Mouse (Mus musculus): ENCODE measurements around the gene Atp2a2. TPM values are rescaled to one million over a fixed set of nuclear protein-coding genes. Genes with fewer than 3 reads are reported as not detected.

Atp2a2 gene
- polyA plus RNA-seq, 1 experiment = 60.1 TPM

DNA sequence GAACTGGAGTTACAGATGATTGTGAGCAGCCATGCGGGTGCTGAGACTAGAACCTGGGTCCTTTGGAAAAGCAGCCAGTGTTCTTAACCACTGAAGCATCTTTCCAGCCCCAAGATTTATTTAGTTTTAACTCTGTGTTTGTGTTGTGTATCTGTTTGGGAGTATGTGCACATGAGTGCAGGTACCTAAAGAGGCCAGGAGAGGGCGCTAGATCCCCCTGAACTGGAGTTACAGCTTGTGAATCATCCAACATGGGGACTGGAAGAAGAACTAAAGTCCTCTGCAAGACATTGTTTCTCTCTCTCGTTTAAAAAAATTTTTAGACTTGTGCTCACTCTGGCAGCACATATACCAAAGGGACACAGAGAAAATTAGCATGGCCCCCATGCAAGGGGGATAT is 4.4 kb upstream of the Atp2a2 start:
- Histone ChIP-seq H3K36me3 (ENCODE audit: control insufficient read depth, insufficient read depth, low read length) (no peaks in the 10 kb centered on the region), H3K27me3 (ENCODE audit: control insufficient read depth, insufficient read depth, low read length) (no peaks in the 10 kb centered on the region), H3K27ac (ENCODE audit: insufficient read depth, low read depth, low read length) (no peak overlapping the region), H3K4me1 (ENCODE audit: control insufficient read depth, insufficient read depth, insufficient read length, low read length) (peaks cover 3% of the 10 kb centered on the region; the same call in 1 of the 2 replicates), H3K4me3 (ENCODE audit: low read depth, low read length) (no peak overlapping the region)
- TF ChIP-seq CTCF (IDR thresholded peaks at IDR 0.05; ENCODE audit: extremely low read depth, insufficient read length, insufficient replicate concordance, low read depth, low read length) (no peak), POLR2A (IDR thresholded peaks at IDR 0.05; ENCODE audit: low read depth, low read length) (no peak)
- WGBS = 92% methylated on average over 3 of the region's 3 CpGs

DNA sequence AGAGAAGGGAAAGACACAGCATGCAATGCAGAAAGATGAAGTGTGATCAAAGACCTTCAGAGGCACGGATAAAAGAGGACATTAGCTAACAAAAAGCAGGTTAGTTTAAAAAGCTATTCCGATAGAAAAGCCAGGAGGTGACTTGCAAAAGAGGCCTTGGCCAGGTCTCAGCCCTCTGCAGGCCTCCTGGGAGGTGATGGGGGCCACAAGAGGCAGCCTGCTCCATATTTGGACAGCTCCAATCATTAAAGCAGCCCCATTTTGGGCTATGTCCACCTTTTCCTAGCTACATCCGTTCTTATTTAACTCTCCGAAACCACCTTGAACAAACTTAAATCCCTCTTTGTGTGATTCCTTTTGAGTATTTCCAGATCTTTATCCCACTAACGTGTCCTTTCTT is 3.5 kb upstream of the Atp2a2 start:
- no peak for TF ChIP-seq CTCF (IDR thresholded peaks at IDR 0.05; ENCODE audit: extremely low read depth, insufficient read length, insufficient replicate concordance, low read depth, low read length)
- TF ChIP-seq POLR2A (IDR thresholded peaks at IDR 0.05; ENCODE audit: low read depth, low read length) = no peak
- no peak overlapping the region for H3K4me3 ChIP-seq (ENCODE audit: low read depth, low read length)
- no peaks in the 10 kb centered on the region for H3K27me3 ChIP-seq (ENCODE audit: control insufficient read depth, insufficient read depth, low read length)
- no peaks in the 10 kb centered on the region for H3K36me3 ChIP-seq (ENCODE audit: control insufficient read depth, insufficient read depth, low read length)
- WGBS = 90% methylated on average over 5 of the region's 5 CpGs
- H3K27ac ChIP-seq (ENCODE audit: insufficient read depth, low read depth, low read length) = no peak overlapping the region
- H3K4me1 ChIP-seq (ENCODE audit: control insufficient read depth, insufficient read depth, insufficient read length, low read length) = no peaks in the 10 kb centered on the region; the same call in 1 of the 2 replicates

DNA sequence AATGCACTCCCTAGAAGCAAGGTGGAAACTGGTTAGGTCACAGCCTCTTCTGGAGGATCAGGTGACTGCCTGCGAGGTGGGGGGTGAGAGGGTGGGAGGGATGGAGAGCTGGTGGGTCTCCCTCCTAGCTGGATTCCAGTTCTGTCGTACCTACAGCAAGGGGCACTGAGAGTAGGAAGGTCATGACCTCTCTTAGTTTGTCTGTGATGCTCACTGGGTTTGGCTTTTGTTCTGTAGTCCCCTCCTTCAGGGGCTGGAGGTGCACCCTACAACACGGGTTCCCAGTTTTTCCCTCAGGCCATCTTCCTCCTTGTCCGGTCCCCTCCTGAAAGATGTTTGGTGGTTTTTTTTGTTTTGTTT is 1.7 kb upstream of the Atp2a2 start:
- Histone ChIP-seq H3K27me3 (ENCODE audit: control insufficient read depth, insufficient read depth, low read length) (no peaks in the 10 kb centered on the region), H3K27ac (ENCODE audit: insufficient read depth, low read depth, low read length) (no peak overlapping the region), H3K4me3 (ENCODE audit: low read depth, low read length) (no peak overlapping the region), H3K36me3 (ENCODE audit: control insufficient read depth, insufficient read depth, low read length) (no peaks in the 10 kb centered on the region; the same call in 1 of the 2 replicates), H3K4me1 (ENCODE audit: control insufficient read depth, insufficient read depth, insufficient read length, low read length) (no peaks in the 10 kb centered on the region; the same call in 1 of the 2 replicates)
- no peak for TF ChIP-seq CTCF (IDR thresholded peaks at IDR 0.05; ENCODE audit: extremely low read depth, insufficient read length, insufficient replicate concordance, low read depth, low read length)
- no peak for TF ChIP-seq POLR2A (IDR thresholded peaks at IDR 0.05; ENCODE audit: low read depth, low read length)
- WGBS = 84% methylated on average over 4 of the region's 4 CpGs

DNA sequence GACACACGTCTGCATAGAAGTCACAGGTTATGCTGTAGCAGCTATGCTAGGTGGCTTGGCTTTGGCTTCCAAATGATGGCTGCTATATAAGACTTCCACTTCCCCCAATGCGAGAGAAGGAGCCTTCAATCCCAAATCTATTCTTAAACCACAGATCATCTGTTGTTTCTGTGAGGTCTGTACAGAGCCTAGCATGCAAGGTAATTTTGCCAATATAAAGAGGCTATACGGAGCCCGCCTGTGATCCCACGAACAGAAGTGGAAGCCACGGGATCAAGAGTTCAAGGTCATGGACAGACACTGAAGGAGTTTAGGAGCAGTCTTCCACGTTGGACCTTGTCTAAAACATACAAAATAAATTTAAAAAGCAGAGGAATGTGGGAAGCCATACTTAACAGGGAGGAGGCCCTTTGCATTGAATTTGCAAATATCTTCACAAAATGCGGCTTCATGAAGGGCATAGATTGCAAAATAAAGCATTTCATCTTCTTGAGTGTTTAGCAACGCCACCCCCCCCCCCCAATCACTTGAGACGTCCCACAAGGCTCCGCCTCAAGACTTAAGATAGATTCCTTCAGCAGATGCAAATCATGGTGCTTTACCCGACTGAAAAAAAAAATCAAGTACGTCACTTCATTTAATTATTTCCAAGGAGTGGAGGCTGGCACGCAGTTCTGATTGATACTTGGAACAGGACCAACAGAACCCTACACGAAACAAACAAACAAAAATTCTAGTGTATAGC is 1.2 kb upstream of the Atp2a2 start:
- 56% methylated on average over 15 of the region's 15 CpGs for WGBS
- H3K27me3 ChIP-seq (ENCODE audit: control insufficient read depth, insufficient read depth, low read length) = no peaks in the 10 kb centered on the region
- peaks cover 2% of the 10 kb centered on the region for H3K36me3 ChIP-seq (ENCODE audit: control insufficient read depth, insufficient read depth, low read length)
- peak overlapping the region; percentile 99 for H3K4me3 ChIP-seq (ENCODE audit: low read depth, low read length)
- no peaks in the 10 kb centered on the region; the same call in 1 of the 2 replicates for H3K4me1 ChIP-seq (ENCODE audit: control insufficient read depth, insufficient read depth, insufficient read length, low read length)
- TF ChIP-seq POLR2A (IDR thresholded peaks at IDR 0.05; ENCODE audit: low read depth, low read length) = no peak
- TF ChIP-seq CTCF (IDR thresholded peaks at IDR 0.05; ENCODE audit: extremely low read depth, insufficient read length, insufficient replicate concordance, low read depth, low read length) = no peak
- H3K27ac ChIP-seq (ENCODE audit: insufficient read depth, low read depth, low read length) = peak overlapping the region; percentile 80

DNA sequence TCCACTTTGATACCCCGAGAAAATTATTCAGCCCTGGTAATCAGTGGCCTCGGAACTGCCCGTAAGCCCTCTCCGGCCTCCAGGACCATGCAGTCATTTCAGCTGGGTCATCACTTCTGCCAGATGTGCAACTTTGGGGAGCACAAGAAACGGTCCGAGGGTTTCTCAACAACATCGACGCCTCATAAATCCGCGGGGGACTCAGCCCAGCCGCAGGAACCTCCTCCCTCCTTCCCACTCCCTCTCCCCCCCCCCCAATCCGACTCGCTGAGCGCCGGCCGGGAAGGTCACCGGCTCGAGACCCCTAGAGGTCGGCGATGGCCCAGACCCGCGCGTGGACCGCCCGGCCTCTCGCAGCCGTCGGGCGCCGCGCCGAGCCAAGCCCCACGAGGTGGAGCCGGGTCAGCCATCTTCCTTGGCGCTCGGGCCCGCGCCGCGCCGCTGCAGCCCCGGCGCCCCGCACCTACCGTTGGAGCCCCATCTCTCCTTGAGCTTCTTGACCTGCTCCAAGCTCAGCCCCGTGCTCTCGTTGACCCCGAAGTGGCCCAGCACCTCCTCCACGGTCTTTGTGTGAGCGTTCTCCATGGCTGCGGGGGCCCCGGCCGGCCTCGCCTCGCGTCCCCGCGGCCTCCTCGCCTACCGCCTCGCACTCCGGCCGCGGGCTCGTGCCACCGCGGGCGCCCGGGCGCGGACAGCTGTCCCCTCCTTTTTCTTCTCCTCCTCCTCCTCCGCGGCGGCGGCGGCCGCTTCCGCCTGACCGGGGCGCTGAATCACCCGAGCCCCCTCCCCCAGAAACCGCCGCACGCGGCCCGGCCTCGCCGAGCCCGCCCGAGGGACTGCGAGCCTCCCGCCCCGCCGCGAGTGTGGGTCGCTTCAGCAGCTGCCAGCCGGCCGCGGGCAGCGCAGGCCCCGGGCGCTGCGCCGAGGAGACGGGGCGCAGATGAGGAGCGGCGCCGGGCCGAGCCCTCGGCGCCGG is 636 bp downstream of the Atp2a2 start:
- H3K27me3 ChIP-seq (ENCODE audit: control insufficient read depth, insufficient read depth, low read length) = no peaks in the 10 kb centered on the region
- WGBS = under 1% methylated on average over 111 of the region's 113 CpGs
- TF ChIP-seq POLR2A (IDR thresholded peaks at IDR 0.05; ENCODE audit: low read depth, low read length) (no peak; the same call in 1 of the 2 replicates), CTCF (IDR thresholded peaks at IDR 0.05; ENCODE audit: extremely low read depth, insufficient read length, insufficient replicate concordance, low read depth, low read length) (no peak)
- H3K27ac ChIP-seq (ENCODE audit: insufficient read depth, low read depth, low read length) = peak overlapping the region; percentile 71
- H3K36me3 ChIP-seq (ENCODE audit: control insufficient read depth, insufficient read depth, low read length) = peaks cover 15% of the 10 kb centered on the region
- H3K4me3 ChIP-seq (ENCODE audit: low read depth, low read length) = peak overlapping the region; percentile 69
- no peaks in the 10 kb centered on the region; the same call in 1 of the 2 replicates for H3K4me1 ChIP-seq (ENCODE audit: control insufficient read depth, insufficient read depth, insufficient read length, low read length)

DNA sequence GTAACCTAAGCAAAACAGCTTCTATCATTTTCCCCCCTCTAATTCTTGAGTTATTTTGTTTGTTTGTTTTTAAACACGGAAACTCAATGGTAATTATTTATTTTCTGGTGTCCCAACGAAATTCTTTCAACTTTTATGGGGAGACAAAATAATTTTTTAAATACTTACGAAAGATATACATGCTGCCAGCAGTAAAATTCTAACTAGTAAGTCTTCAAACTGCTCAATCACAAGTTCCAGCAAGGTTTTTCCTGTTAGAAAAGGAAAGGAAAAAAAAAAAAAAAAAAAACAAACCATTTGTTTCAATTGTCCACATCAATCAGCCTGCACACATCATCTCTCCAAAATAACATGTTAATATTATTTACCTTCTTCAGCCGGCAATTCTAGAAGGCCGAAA is 1.5 kb downstream of the Atp2a2 start:
- Histone ChIP-seq H3K4me1 (ENCODE audit: control insufficient read depth, insufficient read depth, insufficient read length, low read length) (peaks cover 2% of the 10 kb centered on the region; the same call in 1 of the 2 replicates), H3K27me3 (ENCODE audit: control insufficient read depth, insufficient read depth, low read length) (no peaks in the 10 kb centered on the region), H3K4me3 (ENCODE audit: low read depth, low read length) (peak overlapping the region; percentile 69; the same call in 1 of the 2 replicates), H3K36me3 (ENCODE audit: control insufficient read depth, insufficient read depth, low read length) (peaks cover 23% of the 10 kb centered on the region), H3K27ac (ENCODE audit: insufficient read depth, low read depth, low read length) (peak overlapping the region; percentile 71; the same call in 1 of the 2 replicates)
- TF ChIP-seq CTCF (IDR thresholded peaks at IDR 0.05; ENCODE audit: extremely low read depth, insufficient read length, insufficient replicate concordance, low read depth, low read length) (no peak), POLR2A (IDR thresholded peaks at IDR 0.05; ENCODE audit: low read depth, low read length) (no peak)
- 8% methylated on average over 5 of the region's 5 CpGs for WGBS
